Mouse (Mus musculus): Measurements from ENCODE around the gene Zswim7. TPM values are rescaled to one million over a fixed set of nuclear protein-coding genes. Genes with fewer than 3 reads are reported as not detected.

Zswim7 gene
- polyA plus RNA-seq, 1 experiment from 2014 or later: 16.5 TPM

DNA sequence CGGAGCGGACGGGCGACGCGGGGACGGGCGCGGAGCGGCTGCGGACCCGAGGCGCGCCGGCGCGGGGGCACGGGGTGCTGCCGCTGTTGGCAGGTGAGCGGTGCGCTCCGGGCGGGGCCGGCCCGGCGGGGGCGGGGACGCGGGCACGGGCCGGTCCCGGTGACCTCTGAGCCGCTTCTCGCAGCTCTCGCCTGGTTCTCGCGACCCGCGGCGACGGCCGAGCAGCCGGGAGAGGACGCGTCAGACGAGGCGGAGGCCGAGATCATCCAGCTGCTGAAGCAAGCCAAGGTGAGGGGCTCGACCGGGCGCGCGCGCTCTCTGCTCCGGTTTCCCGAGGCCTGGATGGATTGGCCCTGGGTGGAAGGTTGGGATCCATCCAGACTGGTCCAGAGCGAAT lies 424 bp upstream of the Zswim7 start:
- ATAC-seq (ENCODE audit: insufficient number of reproducible peaks, low FRiP score, low TSS enrichment, low read depth): peak; percentile 65
- Histone ChIP-seq H3K9me3 (no peaks in the 10 kb centered on the region), H3K27me3 (no peaks in the 10 kb centered on the region), H3K36me3 (peaks cover 13% of the 10 kb centered on the region), H3K4me3 (peak overlapping the region; percentile 95), H3K4me2 (peak overlapping the region; percentile 56), H3K9ac (peak overlapping the region; percentile 82), H3K27ac (peak overlapping the region; percentile 93), H3K4me1 (peaks cover 4% of the 10 kb centered on the region; the same call in 1 of the 2 replicates)
- WGBS: under 1% methylated on average over 26 of the region's 57 CpGs

DNA sequence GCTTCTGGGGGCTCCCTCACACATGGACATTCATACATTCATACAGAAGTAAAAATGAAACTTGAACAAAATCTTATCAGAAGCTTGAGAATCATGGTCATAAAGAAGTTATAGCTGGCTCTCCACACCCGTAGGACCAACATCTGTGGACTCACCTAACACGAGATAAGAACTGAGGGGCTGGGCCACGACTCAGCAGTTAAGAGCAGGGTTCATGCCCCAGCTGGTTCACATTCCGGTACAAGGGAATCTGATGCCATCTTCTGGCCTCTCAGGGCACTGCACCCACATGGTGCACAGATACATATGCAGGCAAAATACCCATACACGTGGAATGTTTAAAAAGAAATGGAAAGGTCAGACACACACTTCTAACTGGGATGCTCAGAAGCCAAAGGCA lies 3.1 kb downstream of the Zswim7 start:
- H3K27ac ChIP-seq: no peak overlapping the region
- H3K9me3 ChIP-seq: no peaks in the 10 kb centered on the region
- no peak overlapping the region for H3K4me2 ChIP-seq
- no peaks in the 10 kb centered on the region for H3K36me3 ChIP-seq
- 16% methylated on average over 5 of the region's 5 CpGs for WGBS
- H3K27me3 ChIP-seq: no peaks in the 10 kb centered on the region
- no peak overlapping the region for H3K9ac ChIP-seq
- no peak overlapping the region for H3K4me3 ChIP-seq
- peaks cover 4% of the 10 kb centered on the region; the same call in 1 of the 2 replicates for H3K4me1 ChIP-seq
- no peak for ATAC-seq (ENCODE audit: insufficient number of reproducible peaks, low FRiP score, low TSS enrichment, low read depth)

DNA sequence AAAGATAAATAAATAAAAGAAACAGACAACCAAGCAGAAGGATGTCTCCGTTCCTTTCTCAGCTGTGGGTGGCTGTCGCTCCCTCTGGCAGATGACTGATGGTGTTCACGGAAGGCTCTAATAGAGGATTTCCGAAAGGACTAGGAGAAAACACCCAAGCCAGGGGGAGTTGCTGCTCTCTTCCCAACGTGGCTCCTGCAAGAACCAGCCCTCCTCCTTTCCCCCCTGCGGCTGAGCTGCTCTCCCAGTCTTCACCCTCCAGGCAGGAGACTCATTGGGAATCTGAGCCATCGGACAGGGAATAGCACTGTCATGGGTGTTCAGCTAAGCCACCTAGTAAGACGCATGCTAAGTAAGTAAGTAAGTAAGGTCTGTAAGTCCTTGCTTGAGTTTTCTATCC lies 4.1 kb downstream of the Zswim7 start:
- Histone ChIP-seq H3K4me3 (no peak overlapping the region), H3K27me3 (no peaks in the 10 kb centered on the region)
- whole genome bisulfite sequencing: 63% methylated on average over 8 of the region's 8 CpGs

DNA sequence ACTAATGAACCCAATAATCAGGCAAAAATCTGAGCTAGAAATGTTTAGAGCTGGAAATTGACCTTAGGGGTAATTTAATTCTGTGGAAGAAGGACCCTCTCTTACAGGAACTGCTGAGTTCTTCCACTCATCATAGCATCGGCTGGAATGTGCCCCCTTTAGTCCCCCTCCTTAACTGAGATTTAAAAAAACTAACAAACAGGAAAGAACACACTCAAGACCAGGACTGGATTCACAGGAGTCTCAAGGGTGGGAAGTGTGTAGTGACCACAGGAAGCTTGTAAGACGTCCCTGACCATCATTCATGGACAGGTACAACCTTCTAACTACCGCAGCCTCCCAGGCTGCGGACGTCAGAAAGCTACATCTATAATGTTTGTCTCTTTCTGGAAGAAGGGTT lies 10.3 kb downstream of the Zswim7 start:
- Histone ChIP-seq H3K9ac (no peak overlapping the region), H3K4me1 (peaks cover 5% of the 10 kb centered on the region; the same call in 1 of the 2 replicates), H3K4me2 (no peak overlapping the region), H3K27ac (no peak overlapping the region), H3K36me3 (peaks cover 4% of the 10 kb centered on the region; the same call in 1 of the 2 replicates), H3K9me3 (no peaks in the 10 kb centered on the region), H3K4me3 (no peak overlapping the region), H3K27me3 (no peaks in the 10 kb centered on the region)
- 49% methylated on average over 5 of the region's 5 CpGs for WGBS
- no peak for ATAC-seq (ENCODE audit: insufficient number of reproducible peaks, low FRiP score, low TSS enrichment, low read depth)

More for the DNA sequence above, 4.1 kb downstream of the Zswim7 start:
- 0 out of 2 replicates have a peak, but pooled peaks cover 3% of the 10 kb centered on the region for H3K4me1 ChIP-seq
- no peak overlapping the region for H3K27ac ChIP-seq
- no peak overlapping the region for H3K9ac ChIP-seq
- H3K9me3 ChIP-seq: no peaks in the 10 kb centered on the region
- ATAC-seq (ENCODE audit: insufficient number of reproducible peaks, low FRiP score, low TSS enrichment, low read depth): no peak
- H3K36me3 ChIP-seq: no peaks in the 10 kb centered on the region
- no peak overlapping the region for H3K4me2 ChIP-seq

DNA sequence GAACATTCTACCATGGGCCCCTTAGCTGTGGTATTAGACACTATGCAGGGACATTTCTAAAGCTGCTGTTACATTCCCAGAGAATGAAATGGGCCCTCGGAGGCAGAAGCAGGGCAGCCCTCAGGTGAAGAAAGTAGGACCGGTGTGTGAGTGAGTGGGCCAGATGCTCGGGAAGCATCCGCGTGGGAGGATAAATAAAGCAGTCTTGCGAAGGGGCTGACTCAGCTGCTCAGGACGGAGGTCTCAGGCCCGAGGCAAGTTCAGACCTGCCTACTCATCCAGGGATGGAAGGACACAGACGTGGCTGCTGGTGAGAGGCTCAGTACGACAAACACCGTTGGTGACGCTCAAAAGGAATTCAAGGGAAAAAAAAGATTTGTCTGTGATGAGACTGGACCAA lies 12.1 kb downstream of the Zswim7 start:
- no peak for ATAC-seq (ENCODE audit: insufficient number of reproducible peaks, low FRiP score, low TSS enrichment, low read depth)
- no peak overlapping the region for H3K9ac ChIP-seq
- 65% methylated on average over 12 of the region's 12 CpGs for WGBS

DNA sequence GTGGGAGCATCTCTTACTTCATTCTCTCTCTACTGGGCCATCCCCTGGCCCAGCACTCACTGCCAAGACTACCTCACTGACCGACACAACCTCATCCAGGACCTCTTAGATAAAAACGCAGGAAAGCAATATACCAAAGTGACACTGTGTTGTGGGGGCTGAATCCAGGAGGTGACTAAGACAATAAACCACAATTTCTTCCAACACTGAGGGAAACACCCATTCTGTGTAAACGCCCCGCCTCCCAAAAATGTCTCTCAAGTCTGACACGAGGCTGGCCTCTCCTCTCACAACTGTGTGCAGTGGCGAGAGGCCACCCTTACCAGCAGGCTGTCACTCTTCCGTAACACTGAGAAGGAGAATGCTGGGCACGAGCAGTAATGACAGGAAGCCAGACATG lies 12.8 kb downstream of the Zswim7 start:
- no peak for ATAC-seq (ENCODE audit: insufficient number of reproducible peaks, low FRiP score, low TSS enrichment, low read depth)
- H3K4me2 ChIP-seq: no peak overlapping the region
- WGBS: 71% methylated on average over 8 of the region's 8 CpGs
- no peaks in the 10 kb centered on the region for H3K27me3 ChIP-seq
- H3K9me3 ChIP-seq: no peaks in the 10 kb centered on the region
- no peak overlapping the region for H3K9ac ChIP-seq
- H3K27ac ChIP-seq: no peak overlapping the region
- H3K4me1 ChIP-seq: peaks cover 5% of the 10 kb centered on the region; the same call in 1 of the 2 replicates
- no peak overlapping the region for H3K4me3 ChIP-seq
- peaks cover 7% of the 10 kb centered on the region; the same call in 1 of the 2 replicates for H3K36me3 ChIP-seq

More for the DNA sequence above, 12.1 kb downstream of the Zswim7 start:
- Histone ChIP-seq H3K27me3 (no peaks in the 10 kb centered on the region), H3K4me3 (no peak overlapping the region), H3K4me2 (no peak overlapping the region), H3K36me3 (peaks cover 7% of the 10 kb centered on the region; the same call in 1 of the 2 replicates), H3K9me3 (no peaks in the 10 kb centered on the region), H3K4me1 (peaks cover 5% of the 10 kb centered on the region; the same call in 1 of the 2 replicates), H3K27ac (no peak overlapping the region)

DNA sequence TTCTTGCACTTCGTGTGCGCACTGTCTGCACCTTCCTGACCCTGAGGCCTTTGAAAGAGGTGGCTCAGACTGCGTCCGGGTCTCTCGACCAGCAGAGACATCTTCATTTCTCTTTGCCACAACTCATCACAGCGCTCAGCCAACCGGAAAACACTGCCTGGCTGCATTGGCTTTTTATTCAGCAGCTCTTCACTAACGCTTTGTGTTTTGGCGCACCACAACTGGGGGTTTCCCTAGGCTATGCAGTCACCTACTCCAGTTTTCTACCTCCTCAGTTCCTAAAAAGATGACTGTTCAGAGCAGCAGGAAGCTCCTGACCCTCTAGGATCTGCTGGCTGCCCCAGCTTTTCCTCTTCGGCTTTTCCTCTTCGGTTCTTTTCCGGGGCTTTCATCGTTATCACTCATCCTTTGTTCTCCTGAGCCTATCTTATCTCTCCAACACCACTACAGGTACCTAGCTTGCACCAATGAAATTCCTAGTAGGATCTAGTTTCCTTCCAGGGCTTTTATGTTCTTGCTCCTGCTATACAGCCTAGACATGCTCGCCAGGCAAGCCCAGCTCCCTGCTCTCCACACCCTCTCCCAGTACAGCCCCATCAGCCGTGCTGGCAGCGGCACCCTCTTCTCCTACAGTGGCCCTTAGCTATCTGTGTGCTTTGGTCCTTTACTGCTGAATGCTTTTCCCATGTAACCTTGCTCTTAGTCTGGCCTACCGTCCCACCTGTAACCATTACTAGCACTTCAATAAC lies 14.5 kb downstream of the Zswim7 start:
- no peak overlapping the region for H3K4me2 ChIP-seq
- no peak overlapping the region for H3K27ac ChIP-seq
- ATAC-seq (ENCODE audit: insufficient number of reproducible peaks, low FRiP score, low TSS enrichment, low read depth): no peak
- H3K9me3 ChIP-seq: no peaks in the 10 kb centered on the region
- H3K36me3 ChIP-seq: peaks cover 7% of the 10 kb centered on the region; the same call in 1 of the 2 replicates
- no peak overlapping the region for H3K4me3 ChIP-seq
- no peaks in the 10 kb centered on the region for H3K27me3 ChIP-seq
- H3K9ac ChIP-seq: no peak overlapping the region
- peaks cover 5% of the 10 kb centered on the region; the same call in 1 of the 2 replicates for H3K4me1 ChIP-seq
- WGBS: 78% methylated on average over 17 of the region's 17 CpGs

DNA sequence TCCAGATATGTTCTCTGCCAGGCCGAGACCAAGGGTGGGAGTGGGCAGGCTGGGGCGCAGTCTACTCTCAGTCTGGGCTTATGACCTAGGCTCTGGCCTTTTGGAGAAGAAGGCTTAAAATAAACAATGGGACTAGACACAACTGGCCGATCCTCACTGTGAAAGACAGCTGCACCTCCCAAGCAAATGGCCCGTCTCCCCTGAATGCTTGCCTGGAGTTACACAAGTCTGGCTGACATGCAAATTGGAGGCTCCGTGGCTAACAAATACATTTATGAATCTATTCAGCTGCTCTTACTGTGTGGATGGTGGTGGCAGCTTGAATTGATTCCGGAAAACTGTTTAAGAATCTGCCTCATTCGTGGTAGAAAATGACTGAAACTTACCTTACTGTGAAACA lies 15.5 kb downstream of the Zswim7 start:
- H3K36me3 ChIP-seq: peaks cover 7% of the 10 kb centered on the region; the same call in 1 of the 2 replicates
- 82% methylated on average over 7 of the region's 7 CpGs for WGBS

DNA sequence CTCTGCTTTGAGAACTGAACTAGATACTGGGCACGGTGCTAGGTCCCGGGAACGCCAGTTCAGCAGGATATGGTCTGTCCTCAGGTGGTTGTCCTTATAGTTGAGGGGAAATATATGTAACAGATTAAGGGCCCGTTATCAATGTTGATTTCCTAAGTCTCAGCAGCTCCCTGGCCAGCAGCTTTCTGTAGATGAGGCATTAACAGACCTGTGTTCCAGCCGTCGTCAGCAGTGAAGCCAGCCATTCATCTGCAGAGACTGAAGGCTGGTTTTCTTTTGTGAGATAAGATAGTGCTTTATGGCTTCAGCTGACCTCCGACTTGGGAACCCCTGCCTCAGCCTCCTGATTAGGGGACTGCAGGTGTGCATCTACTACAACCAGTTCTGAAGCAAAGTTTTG lies 17.2 kb downstream of the Zswim7 start:
- H3K4me3 ChIP-seq: no peak overlapping the region

More for the DNA sequence above, 15.5 kb downstream of the Zswim7 start:
- Histone ChIP-seq H3K4me3 (no peak overlapping the region), H3K9ac (no peak overlapping the region), H3K4me1 (peaks cover 5% of the 10 kb centered on the region; the same call in 1 of the 2 replicates), H3K9me3 (no peaks in the 10 kb centered on the region), H3K27me3 (no peaks in the 10 kb centered on the region), H3K27ac (no peak overlapping the region), H3K4me2 (no peak overlapping the region)
- ATAC-seq (ENCODE audit: insufficient number of reproducible peaks, low FRiP score, low TSS enrichment, low read depth): no peak

DNA sequence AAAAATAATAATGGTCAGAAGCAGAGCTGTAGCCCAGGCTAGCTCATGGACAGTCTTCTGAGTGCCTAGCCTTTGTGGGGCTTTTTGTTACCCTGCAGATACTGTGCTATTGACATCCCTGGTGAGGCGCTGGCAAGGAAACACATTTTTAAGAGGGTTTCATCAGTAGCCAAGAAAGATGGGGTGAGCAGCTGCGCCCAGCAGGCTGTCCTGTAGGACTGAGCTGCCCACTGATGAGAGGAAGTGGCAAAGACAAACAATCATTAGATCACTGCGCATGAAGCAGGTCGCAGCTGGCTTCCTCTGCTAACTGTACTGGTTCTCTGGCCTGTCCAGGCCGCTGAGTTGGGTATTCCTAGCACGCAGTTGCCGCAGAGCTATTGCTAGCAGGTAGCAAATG lies 17.6 kb downstream of the Zswim7 start:
- H3K4me3 ChIP-seq: no peak overlapping the region
- no peak for ATAC-seq (ENCODE audit: insufficient number of reproducible peaks, low FRiP score, low TSS enrichment, low read depth)
- no peaks in the 10 kb centered on the region for H3K9me3 ChIP-seq
- no peak overlapping the region for H3K27ac ChIP-seq
- no peaks in the 10 kb centered on the region for H3K4me1 ChIP-seq
- H3K9ac ChIP-seq: no peak overlapping the region
- peaks cover 7% of the 10 kb centered on the region; the same call in 1 of the 2 replicates for H3K36me3 ChIP-seq
- no peaks in the 10 kb centered on the region for H3K27me3 ChIP-seq
- H3K4me2 ChIP-seq: no peak overlapping the region
- WGBS: 83% methylated on average over 7 of the region's 7 CpGs

More for the DNA sequence above, 17.2 kb downstream of the Zswim7 start:
- 63% methylated on average over 7 of the region's 7 CpGs for WGBS
- Histone ChIP-seq H3K27me3 (no peaks in the 10 kb centered on the region), H3K4me2 (no peak overlapping the region), H3K4me1 (peaks cover 4% of the 10 kb centered on the region; the same call in 1 of the 2 replicates), H3K9ac (no peak overlapping the region), H3K36me3 (peaks cover 7% of the 10 kb centered on the region; the same call in 1 of the 2 replicates), H3K9me3 (no peaks in the 10 kb centered on the region), H3K27ac (no peak overlapping the region)
- ATAC-seq (ENCODE audit: insufficient number of reproducible peaks, low FRiP score, low TSS enrichment, low read depth): no peak

DNA sequence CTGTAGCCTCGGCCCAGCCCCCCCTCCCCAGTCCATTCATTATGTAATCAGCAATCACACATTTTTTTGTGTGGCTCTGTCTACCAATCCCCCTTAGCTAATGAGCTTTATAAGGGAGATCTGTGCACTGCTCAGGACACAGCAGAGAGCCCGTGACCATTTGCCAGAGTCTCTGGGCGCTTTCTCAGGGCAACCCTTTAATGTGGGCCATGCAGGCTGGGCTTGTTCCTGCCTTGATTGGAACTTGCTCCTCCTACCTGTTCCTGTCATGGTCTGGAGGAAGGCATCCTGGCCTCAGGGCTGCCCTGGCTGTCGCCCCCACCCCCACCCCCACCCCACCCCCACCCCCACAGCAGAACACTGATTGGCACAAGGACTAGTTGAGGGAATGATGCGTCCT lies 22.0 kb downstream of the Zswim7 start:
- no peak for ATAC-seq (ENCODE audit: insufficient number of reproducible peaks, low FRiP score, low TSS enrichment, low read depth)
- Histone ChIP-seq H3K4me1 (no peaks in the 10 kb centered on the region), H3K4me3 (no peak overlapping the region), H3K27ac (no peak overlapping the region), H3K27me3 (no peaks in the 10 kb centered on the region), H3K4me2 (no peak overlapping the region), H3K36me3 (no peaks in the 10 kb centered on the region), H3K9me3 (no peaks in the 10 kb centered on the region), H3K9ac (no peak overlapping the region)
- 51% methylated on average over 5 of the region's 5 CpGs for WGBS

DNA sequence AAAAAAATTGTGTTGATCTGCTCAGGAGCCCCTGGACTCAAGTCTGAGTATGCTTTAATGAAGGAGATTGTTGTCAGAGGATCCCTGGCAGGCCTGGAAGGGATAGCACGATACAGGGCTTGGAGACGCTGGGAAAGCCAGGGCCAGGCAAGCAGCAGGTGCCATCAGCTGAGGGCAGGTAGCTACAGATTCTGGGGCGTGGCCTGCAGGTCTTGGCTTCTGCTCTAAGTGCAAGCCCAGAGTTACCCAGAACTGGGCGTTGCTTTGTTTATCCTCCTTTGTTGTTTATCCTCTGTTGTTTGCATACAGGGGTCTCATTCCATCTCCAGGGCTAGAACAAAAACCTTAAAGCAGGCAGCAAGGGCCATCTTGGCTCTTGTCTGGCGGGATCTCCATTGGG lies 27.8 kb downstream of the Zswim7 start:
- Histone ChIP-seq H3K9me3 (no peaks in the 10 kb centered on the region), H3K36me3 (no peaks in the 10 kb centered on the region), H3K4me2 (no peak overlapping the region), H3K4me1 (peaks cover 41% of the 10 kb centered on the region), H3K27ac (no peak overlapping the region), H3K9ac (no peak overlapping the region), H3K4me3 (no peak overlapping the region), H3K27me3 (0 out of 2 replicates have a peak, but pooled peaks cover 8% of the 10 kb centered on the region)
- no peak for ATAC-seq (ENCODE audit: insufficient number of reproducible peaks, low FRiP score, low TSS enrichment, low read depth)
- WGBS: 64% methylated on average over 5 of the region's 5 CpGs

All from limb, embryonic 15.5 days (tissue).